Mouse (Mus musculus): Measurements from ENCODE around the gene Ccdc93.

- TF ChIP-seq CTCF (conservative IDR thresholded peaks at IDR 0.05; ENCODE audit: insufficient read depth, insufficient read length, low read depth, low read length) (no peak), POLR2A (IDR thresholded peaks at IDR 0.05; ENCODE audit: low read depth, low read length) (no peak)
Observed at GRCm38 (mm10) chr1:121548667-121549066, 117.8 kb downstream of the Ccdc93 start.

All from kidney, adult 2 months (tissue).